ENCODE assay signal across 9 mouse cellular contexts in the genomic region with DNA sequence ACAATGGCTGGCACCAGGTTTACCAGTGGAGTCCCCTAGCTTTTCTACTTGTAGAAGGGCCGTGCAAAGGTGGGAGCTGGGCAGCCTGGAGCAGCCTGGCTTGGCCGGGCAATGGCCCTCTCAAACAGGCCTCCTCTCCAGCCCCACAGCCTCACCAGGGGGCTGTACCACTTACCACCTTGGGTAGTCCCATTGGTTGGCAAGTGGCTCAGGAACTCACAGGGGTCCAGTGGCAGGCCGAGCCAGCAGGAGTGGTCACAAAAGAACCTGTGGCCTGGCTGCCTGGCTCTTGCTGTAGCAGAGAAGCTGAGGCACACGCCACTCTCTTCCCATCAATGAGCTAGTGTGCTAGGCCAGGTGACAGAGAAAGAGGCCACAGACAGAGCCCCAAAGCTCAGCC. TPM values are rescaled to one million over a fixed set of nuclear protein-coding genes. Genes with fewer than 3 reads are reported as not detected.
DNase-seq lines count a peak whose midpoint lies in the region; ATAC-seq and TF ChIP-seq lines count a peak whose summit lies in the region.
"Had no signal": no experiment of that assay in that cellular context is flagged by ENCODE, and none has a peak within 500 bp of the region (broad histone marks: within the 10 kb centered on the region; RNA-seq: fewer than 3 reads in every experiment).

No protein-coding gene starts in this region.

- peaks cover 51% of the 10 kb centered on the region for H3K27me3 ChIP-seq in intestine, embryonic 14.5 days (replicated peaks; ENCODE audit: control insufficient read depth, insufficient read depth, low read length)
- peaks cover 32% of the 10 kb centered on the region for H3K27me3 ChIP-seq in intestine, embryonic 16.5 days (replicated peaks; ENCODE audit: control insufficient read depth, insufficient read depth, low read length)
- peaks cover 18% of the 10 kb centered on the region for H3K27me3 ChIP-seq in embryonic facial prominence, embryonic 13.5 days
- no peaks in the 10 kb centered on the region for H3K27me3 ChIP-seq in forebrain, postnatal 0 days (ENCODE audit: insufficient read depth, low read length)
- peaks cover 62% of the 10 kb centered on the region for H3K27me3 ChIP-seq in midbrain, embryonic 13.5 days
- H3K27me3 ChIP-seq in cerebellum, adult 2 months (ENCODE audit: control insufficient read depth, insufficient read depth, low read length): no peaks in the 10 kb centered on the region

- H3K27ac ChIP-seq in intestine, embryonic 14.5 days (ENCODE audit: low read depth): peak overlapping the region; percentile 80; the same call in 1 of the 2 replicates
- H3K27ac ChIP-seq in intestine, embryonic 16.5 days (ENCODE audit: low read length): no peak overlapping the region
- H3K27ac ChIP-seq in embryonic facial prominence, embryonic 13.5 days: peak overlapping the region; percentile 98
- H3K27ac ChIP-seq in forebrain, postnatal 0 days (ENCODE audit: low read depth, low read length): peak overlapping the region; percentile 77
- peak overlapping the region; percentile 94 for H3K27ac ChIP-seq in midbrain, embryonic 13.5 days
- no peak overlapping the region; the same call in 1 of the 2 replicates for H3K27ac ChIP-seq in cerebellum, adult 2 months (ENCODE audit: insufficient read depth, low read length)

- WGBS in intestine, embryonic 14.5 days: 72% methylated on average over 4 of the region's 4 CpGs
- WGBS in intestine, embryonic 16.5 days: 78% methylated on average over 4 of the region's 4 CpGs
- 64% methylated on average over 4 of the region's 4 CpGs for WGBS in embryonic facial prominence, embryonic 13.5 days
- 36% methylated on average over 4 of the region's 4 CpGs for WGBS in forebrain, postnatal 0 days
- 64% methylated on average over 4 of the region's 4 CpGs for WGBS in midbrain, embryonic 13.5 days
- WGBS in cerebellum, adult 2 months: 45% methylated on average over 4 of the region's 4 CpGs

- no peak for TF ChIP-seq POLR2A in cerebellum, adult 2 months (IDR thresholded peaks at IDR 0.05; ENCODE audit: borderline replicate concordance, insufficient read depth, low read length)

- no peak overlapping the region for H3K9ac ChIP-seq in intestine, embryonic 14.5 days (ENCODE audit: low read length)
- H3K9ac ChIP-seq in intestine, embryonic 16.5 days (ENCODE audit: low read depth, low read length): no peak overlapping the region
- H3K9ac ChIP-seq in embryonic facial prominence, embryonic 13.5 days: peak overlapping the region; percentile 54; the same call in 1 of the 2 replicates
- H3K9ac ChIP-seq in forebrain, postnatal 0 days: peak overlapping the region; percentile 22; the same call in 1 of the 2 replicates
- no peak overlapping the region for H3K9ac ChIP-seq in midbrain, embryonic 13.5 days (replicated peaks)

- DNase-seq in intestine, embryonic 14.5 days (ENCODE audit: low spot score): no peak
- peak; percentile 20 for DNase-seq in forebrain, postnatal 0 days
- no peak for DNase-seq in adrenal gland, postnatal 36 days
- DNase-seq in spleen, adult 12 weeks (ENCODE audit: low spot score): no peak
- DNase-seq in cerebellum, adult 2 months: no peak
- DNase-seq: layer of hippocampus, postnatal 36 days had no signal

- H3K4me2 ChIP-seq in intestine, embryonic 14.5 days (ENCODE audit: low read length): no peak overlapping the region
- H3K4me2 ChIP-seq in intestine, embryonic 16.5 days (ENCODE audit: low read depth, low read length): no peak overlapping the region
- no peak overlapping the region for H3K4me2 ChIP-seq in embryonic facial prominence, embryonic 13.5 days
- no peak overlapping the region for H3K4me2 ChIP-seq in forebrain, postnatal 0 days (ENCODE audit: low read depth)
- no peak overlapping the region for H3K4me2 ChIP-seq in midbrain, embryonic 13.5 days (replicated peaks)

- H3K36me3 ChIP-seq in intestine, embryonic 14.5 days (ENCODE audit: control insufficient read depth, insufficient read depth, low read length): no peaks in the 10 kb centered on the region
- no peaks in the 10 kb centered on the region; the same call in 1 of the 2 replicates for H3K36me3 ChIP-seq in intestine, embryonic 16.5 days (ENCODE audit: control insufficient read depth, insufficient read depth, low read length)
- peaks cover 47% of the 10 kb centered on the region for H3K36me3 ChIP-seq in embryonic facial prominence, embryonic 13.5 days
- H3K36me3 ChIP-seq in forebrain, postnatal 0 days (ENCODE audit: insufficient read depth): peaks cover 30% of the 10 kb centered on the region
- peaks cover 3% of the 10 kb centered on the region; the same call in 1 of the 2 replicates for H3K36me3 ChIP-seq in midbrain, embryonic 13.5 days

- no peak for ATAC-seq in intestine, embryonic 14.5 days (replicated peaks; ENCODE audit: low FRiP score, low TSS enrichment, low read depth)
- no peak for ATAC-seq in intestine, embryonic 16.5 days
- no peak for ATAC-seq in embryonic facial prominence, embryonic 13.5 days (ENCODE audit: insufficient number of reproducible peaks, insufficient read depth, low FRiP score, low TSS enrichment, low read depth)
- no peak for ATAC-seq in forebrain, postnatal 0 days
- ATAC-seq in midbrain, embryonic 13.5 days: no peak

- no peaks in the 10 kb centered on the region for H3K9me3 ChIP-seq in intestine, embryonic 14.5 days (ENCODE audit: control insufficient read depth, low read length)
- no peaks in the 10 kb centered on the region for H3K9me3 ChIP-seq in intestine, embryonic 16.5 days (ENCODE audit: control insufficient read depth, low read length)
- H3K9me3 ChIP-seq in embryonic facial prominence, embryonic 13.5 days: no peaks in the 10 kb centered on the region
- no peaks in the 10 kb centered on the region for H3K9me3 ChIP-seq in forebrain, postnatal 0 days (ENCODE audit: low read length)
- no peaks in the 10 kb centered on the region for H3K9me3 ChIP-seq in midbrain, embryonic 13.5 days

- no peak overlapping the region for H3K4me3 ChIP-seq in intestine, embryonic 14.5 days (ENCODE audit: low read depth, low read length)
- H3K4me3 ChIP-seq in intestine, embryonic 16.5 days (ENCODE audit: low read length): no peak overlapping the region
- no peak overlapping the region for H3K4me3 ChIP-seq in embryonic facial prominence, embryonic 13.5 days
- H3K4me3 ChIP-seq in forebrain, postnatal 0 days (ENCODE audit: low read depth, low read length): no peak overlapping the region
- no peak overlapping the region for H3K4me3 ChIP-seq in midbrain, embryonic 13.5 days (replicated peaks)
- H3K4me3 ChIP-seq in cerebellum, adult 2 months (replicated peaks; ENCODE audit: insufficient read depth, low read depth, low read length): no peak overlapping the region

- no peak for TF ChIP-seq CTCF in forebrain, postnatal 0 days (IDR thresholded peaks at IDR 0.05; ENCODE audit: low read depth)
- TF ChIP-seq CTCF in cerebellum, adult 2 months (IDR thresholded peaks at IDR 0.05; ENCODE audit: borderline replicate concordance, insufficient read depth, low read depth, low read length): no peak

- peaks cover 29% of the 10 kb centered on the region for H3K4me1 ChIP-seq in intestine, embryonic 14.5 days (replicated peaks; ENCODE audit: control insufficient read depth, insufficient read depth, low read length)
- H3K4me1 ChIP-seq in intestine, embryonic 16.5 days (ENCODE audit: control insufficient read depth, insufficient read depth, low read length): peaks cover 18% of the 10 kb centered on the region
- H3K4me1 ChIP-seq in embryonic facial prominence, embryonic 13.5 days: peaks cover 78% of the 10 kb centered on the region
- H3K4me1 ChIP-seq in forebrain, postnatal 0 days (ENCODE audit: insufficient read depth): peaks cover 5% of the 10 kb centered on the region
- H3K4me1 ChIP-seq in midbrain, embryonic 13.5 days (replicated peaks): peaks cover 62% of the 10 kb centered on the region
- peaks cover 27% of the 10 kb centered on the region for H3K4me1 ChIP-seq in cerebellum, adult 2 months (ENCODE audit: control insufficient read depth, insufficient read depth, low read length)

RNA-seq across cellular contexts. Expression of a gene that starts 8.6 kb away (rescaled TPM):
- polyA plus RNA-seq in intestine, embryonic 14.5 days (2014; fragmentation: Nextera tagmentation; extraction: Ambion mirVana): 3.3 and 4.1 TPM in 2 replicates
- polyA plus RNA-seq in intestine, embryonic 16.5 days (2015; fragmentation: Nextera tagmentation; extraction: Ambion mirVana): 2.0 and 2.6 TPM in 2 replicates
- 6.1 and 6.2 TPM in 2 replicates for polyA plus RNA-seq in embryonic facial prominence, embryonic 13.5 days (2015; fragmentation: Nextera tagmentation; extraction: Ambion mirVana)
- not detected in 2 replicates for total RNA-seq in forebrain, postnatal 0 days (2014; rRNA removed)
- polyA plus RNA-seq in forebrain, postnatal 0 days (2015; fragmentation: Nextera tagmentation; extraction: Ambion mirVana): 0.56 and 1.0 TPM in 2 replicates
- polyA plus RNA-seq in midbrain, embryonic 13.5 days (2015; fragmentation: Nextera tagmentation; extraction: Ambion mirVana): 1.3 and 1.9 TPM in 2 replicates
- under 1 TPM in 1 of 2 experiments, not detected in 1; 0.46 TPM for total RNA-seq in adrenal gland, postnatal 36 days (2021)
- 0.27 and 0.33 TPM in 2 replicates for polyA plus RNA-seq in cerebellum, adult 2 months (2012; rRNA removed)
- total RNA-seq: layer of hippocampus, postnatal 36 days had no signal

RNA-seq across cellular contexts. Expression of a gene that starts 12.9 kb away (rescaled TPM):
- 4.3 and 5.2 TPM in 2 replicates for polyA plus RNA-seq in intestine, embryonic 14.5 days (2014; fragmentation: Nextera tagmentation; extraction: Ambion mirVana)
- 4.9 and 5.0 TPM in 2 replicates for polyA plus RNA-seq in intestine, embryonic 16.5 days (2015; fragmentation: Nextera tagmentation; extraction: Ambion mirVana)
- polyA plus RNA-seq in embryonic facial prominence, embryonic 13.5 days (2015; fragmentation: Nextera tagmentation; extraction: Ambion mirVana): 4.8 and 4.9 TPM in 2 replicates
- 2.2 and 2.7 TPM in 2 replicates for total RNA-seq in forebrain, postnatal 0 days (2014; rRNA removed)
- 2.4 and 2.5 TPM in 2 replicates for polyA plus RNA-seq in forebrain, postnatal 0 days (2015; fragmentation: Nextera tagmentation; extraction: Ambion mirVana)
- polyA plus RNA-seq in midbrain, embryonic 13.5 days (2015; fragmentation: Nextera tagmentation; extraction: Ambion mirVana): 2.1 and 2.4 TPM in 2 replicates
- total RNA-seq in adrenal gland, postnatal 36 days (2021): 1 to 10 TPM; 2.5 to 2.9 TPM
- 1.7 TPM in 2 replicates for polyA plus RNA-seq in cerebellum, adult 2 months (2012; rRNA removed)

RNA-seq across cellular contexts. Expression of a gene that starts 26.5 kb away (rescaled TPM):
- polyA plus RNA-seq in intestine, embryonic 14.5 days (2014; fragmentation: Nextera tagmentation; extraction: Ambion mirVana): 23.7 and 25.0 TPM in 2 replicates
- 11.0 and 14.8 TPM in 2 replicates for polyA plus RNA-seq in intestine, embryonic 16.5 days (2015; fragmentation: Nextera tagmentation; extraction: Ambion mirVana)
- 16.3 and 16.6 TPM in 2 replicates for polyA plus RNA-seq in embryonic facial prominence, embryonic 13.5 days (2015; fragmentation: Nextera tagmentation; extraction: Ambion mirVana)
- total RNA-seq in forebrain, postnatal 0 days (2014; rRNA removed): 65.9 and 78.2 TPM in 2 replicates
- polyA plus RNA-seq in forebrain, postnatal 0 days (2015; fragmentation: Nextera tagmentation; extraction: Ambion mirVana): 14.6 and 14.7 TPM in 2 replicates
- 16.8 and 17.3 TPM in 2 replicates for polyA plus RNA-seq in midbrain, embryonic 13.5 days (2015; fragmentation: Nextera tagmentation; extraction: Ambion mirVana)
- total RNA-seq in adrenal gland, postnatal 36 days (2021): 10 to 100 TPM; 73.9 to 80.0 TPM
- polyA plus RNA-seq in cerebellum, adult 2 months (2012; rRNA removed): 91.0 and 93.9 TPM in 2 replicates

RNA-seq across cellular contexts. Expression of a gene that starts 28.1 kb away (rescaled TPM):
- 85.9 and 87.0 TPM in 2 replicates for polyA plus RNA-seq in intestine, embryonic 14.5 days (2014; fragmentation: Nextera tagmentation; extraction: Ambion mirVana)
- 60.0 and 67.1 TPM in 2 replicates for polyA plus RNA-seq in intestine, embryonic 16.5 days (2015; fragmentation: Nextera tagmentation; extraction: Ambion mirVana)
- polyA plus RNA-seq in embryonic facial prominence, embryonic 13.5 days (2015; fragmentation: Nextera tagmentation; extraction: Ambion mirVana): 71.3 and 78.6 TPM in 2 replicates
- total RNA-seq in forebrain, postnatal 0 days (2014; rRNA removed): 89.5 and 94.8 TPM in 2 replicates
- polyA plus RNA-seq in forebrain, postnatal 0 days (2015; fragmentation: Nextera tagmentation; extraction: Ambion mirVana): 59.8 and 67.5 TPM in 2 replicates
- 50.1 and 55.7 TPM in 2 replicates for polyA plus RNA-seq in midbrain, embryonic 13.5 days (2015; fragmentation: Nextera tagmentation; extraction: Ambion mirVana)
- 10 to 100 TPM; 63.8 to 83.7 TPM for total RNA-seq in adrenal gland, postnatal 36 days (2021)
- 144 and 148 TPM in 2 replicates for polyA plus RNA-seq in cerebellum, adult 2 months (2012; rRNA removed)

RNA-seq across cellular contexts. Expression of a gene that starts 51.5 kb away (rescaled TPM):
- polyA plus RNA-seq in intestine, embryonic 14.5 days (2014; fragmentation: Nextera tagmentation; extraction: Ambion mirVana): 73.2 and 75.5 TPM in 2 replicates
- 77.7 and 78.7 TPM in 2 replicates for polyA plus RNA-seq in intestine, embryonic 16.5 days (2015; fragmentation: Nextera tagmentation; extraction: Ambion mirVana)
- polyA plus RNA-seq in embryonic facial prominence, embryonic 13.5 days (2015; fragmentation: Nextera tagmentation; extraction: Ambion mirVana): 64.3 and 67.6 TPM in 2 replicates
- total RNA-seq in forebrain, postnatal 0 days (2014; rRNA removed): 4.8 and 8.5 TPM in 2 replicates
- polyA plus RNA-seq in forebrain, postnatal 0 days (2015; fragmentation: Nextera tagmentation; extraction: Ambion mirVana): 19.3 and 22.7 TPM in 2 replicates
- polyA plus RNA-seq in midbrain, embryonic 13.5 days (2015; fragmentation: Nextera tagmentation; extraction: Ambion mirVana): 20.0 and 26.3 TPM in 2 replicates
- 10 to 100 TPM; 33.9 to 37.4 TPM for total RNA-seq in adrenal gland, postnatal 36 days (2021)
- 13.9 and 15.1 TPM in 2 replicates for polyA plus RNA-seq in cerebellum, adult 2 months (2012; rRNA removed)

Comparison
In these comparisons a context has a peak if more than half of its experiments do, and no peak if none do; other contexts are left out.
1. H3K27ac ChIP-seq: peak in intestine, embryonic 14.5 days (single experiment), embryonic facial prominence, embryonic 13.5 days (single experiment), forebrain, postnatal 0 days (single experiment) and midbrain, embryonic 13.5 days (single experiment); none in intestine, embryonic 16.5 days (single experiment) and cerebellum, adult 2 months (single experiment).
2. H3K9ac ChIP-seq: peak in embryonic facial prominence, embryonic 13.5 days (single experiment) and forebrain, postnatal 0 days (single experiment); none in intestine, embryonic 14.5 days (single experiment), intestine, embryonic 16.5 days (single experiment) and midbrain, embryonic 13.5 days (single experiment).